Mouse (Mus musculus): ENCODE results near the gene Zfp119b.
"Not testable (repeated sequence)": the region's sequence is repeated elsewhere in the genome, so short reads cannot be mapped to it uniquely, and the experiment has no call there.

The Zfp119b gene

DNA sequence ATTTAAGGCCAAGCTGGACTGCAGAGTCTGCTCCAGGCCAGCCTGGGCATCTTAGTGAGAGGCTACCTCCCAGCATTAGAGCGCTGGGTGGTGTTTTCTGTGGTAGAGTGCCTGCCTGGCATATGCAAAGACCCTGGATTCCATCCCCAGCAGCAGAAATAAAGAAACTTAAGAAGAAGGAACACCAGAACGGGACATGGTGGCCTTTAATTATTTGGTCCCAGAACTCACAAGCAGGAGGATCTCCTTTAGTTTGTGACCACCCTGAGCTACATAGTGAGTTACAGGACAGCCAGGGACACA, 9.2 kb upstream of the Zfp119b start:
- intact Hi-C loops (cut with DNase I) = loop anchor here (5.0 to 10.0 kb wide), 2 partner anchors 54 to 254 kb away; no protein-coding TSS in a partner anchor

- intact Hi-C loops (cut with DNase I) = loop anchor here (5.0 to 10.0 kb wide), 2 partner anchors 54 to 253 kb away; no protein-coding TSS in a partner anchor
Observed at GRCm38 (mm10) chr17:55957726-55958583, 8.7 kb upstream of the Zfp119b start.

DNA sequence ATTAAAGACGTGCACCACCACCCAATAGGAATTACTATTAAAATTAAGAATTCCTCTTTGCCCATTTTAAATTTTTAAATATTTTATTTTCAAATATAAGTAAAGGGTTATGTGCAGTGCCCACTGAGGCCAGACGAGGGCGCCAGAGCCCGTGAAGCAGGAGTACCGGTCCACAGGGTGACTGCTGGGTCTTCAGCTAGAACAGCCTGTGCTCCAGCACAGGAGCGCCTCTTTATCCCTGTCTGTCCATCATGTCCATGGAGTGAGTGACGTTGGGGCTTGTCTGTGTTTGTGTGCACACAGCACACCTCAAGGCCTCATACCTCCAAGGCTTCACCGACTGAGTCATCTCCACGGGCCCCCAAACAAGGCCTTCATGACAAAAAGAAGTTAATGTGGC, 7.9 kb upstream of the Zfp119b start:
- intact Hi-C loops (cut with DNase I) = loop anchor here (5.0 to 10.0 kb wide), 2 partner anchors 55 to 252 kb away; no protein-coding TSS in a partner anchor

DNA sequence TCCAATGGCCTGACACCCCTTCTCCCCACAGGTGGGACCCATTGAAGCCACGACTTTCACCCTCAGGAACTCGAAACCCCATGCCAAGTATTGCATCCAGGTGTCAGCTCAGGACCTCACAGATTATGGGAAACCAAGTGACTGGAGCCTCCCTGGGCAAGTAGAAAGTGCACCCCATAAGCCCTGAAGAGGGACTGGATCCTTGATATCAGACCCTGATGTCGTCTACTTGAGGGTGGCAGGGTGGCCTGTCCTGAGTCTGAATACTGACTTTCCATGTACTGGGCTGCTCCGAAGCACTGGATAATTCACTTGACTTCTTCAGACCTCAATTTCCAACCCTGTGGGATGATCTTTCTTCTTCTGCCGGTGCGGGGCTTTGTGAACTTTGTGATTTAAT, 7.3 kb upstream of the Zfp119b start:
- intact Hi-C loops (cut with DNase I) = loop anchor here (5.0 to 10.0 kb wide), 2 partner anchors 56 to 252 kb away; no protein-coding TSS in a partner anchor

GRCm38 (mm10) chr17:55956129-55956528, 6.8 kb upstream of the Zfp119b start:
- intact Hi-C loops (cut with DNase I) = loop anchor here (5.0 to 10.0 kb wide), 2 partner anchors 56 to 251 kb away; no protein-coding TSS in a partner anchor

DNA sequence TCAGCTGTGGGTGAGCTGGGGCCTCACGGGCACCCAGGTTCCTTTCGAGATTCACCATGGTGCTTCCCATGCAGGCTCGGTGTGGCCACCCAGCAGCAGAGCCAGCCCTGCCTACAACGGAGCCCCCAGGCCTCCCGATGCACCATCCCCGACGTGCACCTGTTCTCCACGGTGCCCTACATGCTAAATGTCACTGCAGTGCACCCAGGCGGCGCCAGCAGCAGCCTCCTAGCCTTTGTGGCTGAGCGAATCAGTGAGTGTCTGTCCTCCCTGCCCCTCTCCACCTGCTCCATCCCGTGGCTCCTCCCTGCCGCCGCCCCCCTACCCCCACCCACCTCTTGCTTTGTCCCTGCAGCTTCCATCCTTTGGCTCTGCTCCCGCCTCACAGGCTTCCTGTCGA, 4.9 kb upstream of the Zfp119b start:
- intact Hi-C loops (cut with DNase I) = loop anchor here (5.0 to 10.0 kb wide), 2 partner anchors 72 to 249 kb away; no protein-coding TSS in a partner anchor

GRCm38 (mm10) chr17:55953751-55954150, 4.5 kb upstream of the Zfp119b start:
- intact Hi-C loops (cut with DNase I) = loop anchor here (5.0 to 10.0 kb wide), 2 partner anchors 71 to 249 kb away; no protein-coding TSS in a partner anchor

DNA sequence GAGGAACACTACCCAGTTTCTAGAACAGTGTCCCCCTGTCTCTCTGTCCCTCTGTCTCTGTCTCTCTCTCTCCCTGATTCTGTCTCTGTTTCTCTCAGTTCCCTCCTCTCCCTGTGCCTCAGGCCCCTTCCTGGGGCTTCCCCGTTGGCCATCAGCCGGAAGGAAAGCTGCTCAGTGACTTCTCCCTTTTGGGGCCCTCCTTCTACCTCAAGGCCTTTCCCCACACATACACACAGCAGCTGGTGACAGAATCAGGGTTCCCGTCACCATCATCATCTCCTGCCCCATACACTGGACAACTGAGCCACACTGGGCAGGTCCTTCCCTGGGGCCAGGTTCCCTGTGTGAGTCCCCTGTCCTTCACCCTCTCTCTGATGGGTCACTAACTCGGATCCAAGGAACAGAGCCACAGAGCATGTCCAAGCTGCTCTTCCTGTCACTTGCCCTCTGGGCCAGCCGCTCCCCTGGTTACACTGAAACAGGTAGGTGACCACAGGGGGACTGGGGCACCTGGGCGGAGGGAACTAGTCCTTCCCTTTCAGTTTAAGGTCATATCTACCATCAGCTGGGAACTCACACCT, 3.2 kb upstream of the Zfp119b start, which contains the start of gene Ebi3:
Gene Ebi3 (plus strand): TSS at position 194 of the 581 bp plus-strand sequence.
- intact Hi-C loops (cut with DNase I) = loop anchor here (5.0 to 10.0 kb wide), 2 partner anchors 70 to 248 kb away; no protein-coding TSS in a partner anchor

GRCm38 (mm10) chr17:55952041-55952440, 2.7 kb upstream of the Zfp119b start:
- intact Hi-C loops (cut with DNase I) = loop anchor here (5.0 to 10.0 kb wide), 2 partner anchors 70 to 247 kb away; no protein-coding TSS in a partner anchor

DNA sequence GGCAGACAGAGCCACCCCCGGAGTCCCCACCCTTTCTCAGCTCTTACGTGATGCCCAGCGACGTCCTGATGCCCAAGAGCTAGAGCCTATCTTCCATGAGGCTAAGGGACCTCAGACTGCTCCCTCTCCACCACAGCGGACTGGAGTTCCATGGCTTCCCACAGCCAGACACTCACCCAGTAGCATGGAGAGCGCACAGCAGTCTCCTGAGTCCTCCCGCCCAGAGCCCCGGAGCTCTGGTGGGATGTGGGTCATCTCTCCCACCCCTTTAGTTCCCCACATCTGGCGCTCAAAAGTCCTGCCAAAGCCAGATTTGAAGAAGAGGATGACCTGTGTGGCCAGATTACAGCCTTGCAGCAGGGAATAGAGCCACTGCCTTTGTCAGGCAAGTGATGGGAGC, 1.3 kb upstream of the Zfp119b start:
- intact Hi-C loops (cut with DNase I) = loop anchor here (5.0 to 10.0 kb wide), 2 partner anchors 68 to 246 kb away; no protein-coding TSS in a partner anchor

- intact Hi-C loops (cut with DNase I) = loop anchor here (5.0 kb wide), 1 partner anchor 56 kb away; the partner anchor contains the start of gene Zfp959
Observed at GRCm38 (mm10) chr17:55948647-55949046, 653 bp downstream of the Zfp119b start.

GRCm38 (mm10) chr17:55945696-55946095, 3.6 kb downstream of the Zfp119b start:
- intact Hi-C loops (cut with DNase I) = loop anchor here (5.0 kb wide), 1 partner anchor 53 kb away; the partner anchor contains the start of gene Zfp959

GRCm38 (mm10) chr17:55944866-55945682, 4.2 kb downstream of the Zfp119b start:
- intact Hi-C loops (cut with DNase I) = loop anchor here (5.0 kb wide), 1 partner anchor 53 kb away; the partner anchor contains the start of gene Zfp959

GRCm38 (mm10) chr17:55944387-55944865, 4.9 kb downstream of the Zfp119b start:
- intact Hi-C loops (cut with DNase I) = not testable (repeated sequence)

DNA sequence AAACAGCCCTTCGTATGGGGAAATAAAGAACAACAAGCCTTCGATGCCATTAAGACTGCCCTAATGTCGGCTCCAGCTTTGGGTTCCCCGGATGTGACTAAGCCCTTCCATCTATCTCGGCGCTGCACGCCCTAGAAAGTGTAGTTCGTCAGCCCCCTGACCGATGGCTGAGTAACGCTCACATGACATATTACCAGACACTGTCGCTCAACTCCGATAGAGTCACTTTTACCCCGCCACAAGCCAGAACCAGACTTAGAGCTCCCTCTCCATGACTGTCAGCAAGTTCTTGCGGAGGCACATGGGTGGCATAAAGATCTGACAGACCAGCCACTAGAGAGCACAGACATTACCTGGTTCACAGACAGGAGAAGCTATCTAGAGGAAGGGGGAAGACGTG, 16.1 kb downstream of the Zfp119b start:
- intact Hi-C loops (cut with DNase I) = no loop called here

DNA sequence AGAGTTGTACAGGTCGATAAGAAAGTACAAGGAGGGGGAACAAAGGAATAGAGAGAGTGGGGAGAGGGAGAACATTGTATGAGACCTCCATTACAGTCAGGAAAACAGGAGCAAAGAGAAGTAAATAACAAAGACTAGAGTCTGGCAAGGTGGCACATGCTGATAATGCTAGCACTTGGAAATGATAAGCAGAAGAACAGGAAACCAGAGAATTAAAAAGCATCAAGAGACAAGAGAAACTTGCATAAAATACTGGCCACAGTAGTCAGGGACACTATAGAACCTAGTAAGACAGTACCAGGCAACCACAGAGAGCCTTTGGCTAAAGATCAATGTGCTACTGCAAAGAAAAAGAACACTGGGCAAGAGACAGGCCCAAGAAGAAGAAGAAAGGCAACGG, 16.7 kb downstream of the Zfp119b start:
- intact Hi-C loops (cut with DNase I) = no loop called here

DNA sequence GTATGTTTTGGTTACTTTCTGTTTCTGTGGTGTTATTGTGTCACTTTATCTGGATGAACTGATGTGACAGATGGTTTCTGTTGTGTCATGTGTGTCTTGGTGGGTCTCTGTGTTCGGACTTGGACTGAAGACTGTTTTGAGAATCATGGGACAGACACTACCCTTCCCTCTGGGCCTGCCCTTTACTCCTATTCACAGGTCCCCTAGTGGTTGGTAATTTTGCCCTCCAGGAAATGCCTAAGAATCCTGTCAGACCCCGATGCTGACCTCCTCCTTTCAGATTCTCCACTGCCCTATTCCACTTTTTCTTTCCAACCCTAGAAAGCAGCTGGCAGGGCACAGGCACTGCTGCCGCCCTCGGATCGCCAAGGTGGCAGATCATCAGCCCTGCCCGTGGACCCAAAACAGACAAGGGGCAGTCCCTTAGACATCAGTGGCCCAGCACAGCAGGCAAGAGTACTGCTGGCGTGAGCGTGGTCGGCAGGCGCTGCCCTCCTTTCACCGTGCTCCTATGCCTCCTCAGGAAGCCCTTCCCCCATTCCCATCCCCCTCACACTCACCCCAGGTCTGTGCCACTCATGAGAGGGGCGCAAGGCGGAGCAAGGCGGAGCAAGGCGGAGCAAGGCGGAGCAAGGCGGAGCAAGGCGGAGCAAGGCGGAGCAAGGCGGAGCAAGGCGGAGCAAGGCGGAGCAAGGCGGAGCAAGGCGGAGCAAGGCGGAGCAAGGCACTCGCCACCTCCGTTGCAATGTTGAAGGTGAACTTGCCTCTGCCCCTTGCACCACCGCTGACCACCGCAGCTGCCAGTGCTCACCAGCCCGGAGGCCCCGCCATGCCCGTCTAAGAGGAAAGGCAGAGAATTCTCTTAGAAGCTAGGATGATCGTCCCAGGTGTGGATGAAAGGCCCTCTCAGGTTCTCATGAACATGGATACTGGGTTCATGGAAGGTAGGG, 17.5 kb downstream of the Zfp119b start:
- intact Hi-C loops (cut with DNase I) = no loop called here

- intact Hi-C loops (cut with DNase I) = no loop called here
Observed at GRCm38 (mm10) chr17:55906669-55907068, 42.6 kb downstream of the Zfp119b start.

DNA sequence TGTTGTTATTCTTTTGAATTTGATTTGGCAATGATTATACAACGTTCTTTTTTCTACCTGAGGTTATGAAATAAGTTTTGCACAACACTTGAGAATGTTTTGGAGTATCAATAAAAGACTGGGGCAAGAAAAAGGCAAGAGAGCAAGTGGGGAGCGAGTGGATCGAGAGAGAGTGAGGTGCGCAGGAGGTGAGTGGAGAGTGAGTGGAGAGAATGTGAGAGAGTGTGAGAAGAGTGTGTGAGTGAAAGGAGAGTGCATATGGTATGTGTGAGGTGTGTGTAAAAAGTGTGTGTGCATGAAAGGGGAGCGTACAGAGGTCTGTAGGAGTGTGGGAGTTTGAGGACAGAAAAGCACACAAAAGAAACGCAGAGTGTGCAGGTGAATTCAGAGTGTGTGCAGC, 45.2 kb downstream of the Zfp119b start:
- intact Hi-C loops (cut with DNase I) = no loop called here

- intact Hi-C loops (cut with DNase I) = no loop called here
Observed at GRCm38 (mm10) chr17:55903687-55904086, 45.6 kb downstream of the Zfp119b start.
